Mouse (Mus musculus) layer of hippocampus, adult 9-11 months (tissue): ENCODE measurements at regions not wholly inside any gene's neighbourhood (a gene's known extent, or its start where the extent isn't known, plus 50 kb on each side); places are given as distances from the start of the nearest gene placed in this dataset.

ENCODE experiments used
- DNase-seq: peaks from one replicate; pipeline ENCODE4 v3.0.0; 2022

GRCm38 (mm10) chr1:28894329-28894728 is 114.3 kb upstream of the Gm597 start:
- no peak for DNase-seq

DNA sequence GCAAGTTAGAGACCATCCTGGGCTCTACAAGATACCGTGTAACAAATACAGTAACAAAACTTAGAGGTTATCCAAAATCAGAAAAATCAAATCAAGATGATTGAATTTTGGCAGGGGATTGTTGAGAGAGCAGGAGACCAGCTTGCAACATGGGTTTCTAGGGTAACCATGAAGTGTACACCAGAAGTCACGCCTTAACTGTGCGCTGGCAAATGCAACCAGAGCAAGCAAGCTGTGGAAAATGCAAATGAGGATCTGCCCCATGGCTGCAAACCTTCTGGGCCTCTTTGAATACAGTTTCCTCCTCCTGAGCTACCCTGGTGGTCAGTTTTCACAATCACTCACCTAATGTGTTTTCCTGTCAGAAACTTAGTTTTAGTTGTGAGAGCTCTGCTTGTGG is 97.6 kb upstream of the Gm597 start:
- peak; percentile 4 for DNase-seq

GRCm38 (mm10) chr1:28844589-28844988 is 64.5 kb upstream of the Gm597 start:
- DNase-seq: no peak

DNA sequence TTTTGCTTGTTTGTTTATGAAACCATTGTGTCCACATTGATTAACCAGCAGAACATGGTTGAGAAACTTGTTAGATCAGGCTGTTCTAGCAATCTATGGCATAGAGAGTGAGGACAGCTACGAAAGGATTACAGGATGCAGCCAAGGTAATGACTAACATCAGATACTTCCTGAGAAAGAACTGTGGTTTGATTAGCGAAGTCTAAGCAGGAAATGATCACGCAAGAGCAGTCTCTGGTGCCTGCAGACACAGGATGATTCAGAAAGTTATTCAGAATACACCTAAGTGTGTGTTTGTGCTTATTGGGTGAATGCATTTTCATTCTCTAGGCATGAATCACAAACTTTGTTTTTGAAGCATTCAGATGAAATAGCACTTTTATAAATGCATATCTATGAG is 61.3 kb upstream of the Gm597 start:
- no peak for DNase-seq
